Mouse (Mus musculus) adrenal gland, postnatal 10 days (tissue): ENCODE results near the gene Myh1. TPM values are rescaled to one million over a fixed set of nuclear protein-coding genes. Genes with fewer than 3 reads are reported as not detected.

Experiments
- DNase-seq: peaks from one replicate; pipeline ENCODE4 v3.0.0; 2021; ENCODE audit warnings: mixed read lengths
- total RNA-seq, 2 experiments: library from RNA; stranded (reverse); gene quantifications; 2 replicates each; pipeline ENCODE4 v1.2.3; 2021

Myh1 gene
- total RNA-seq, 2 experiments from 2014 or later = 152 to 834 TPM

GRCm38 (mm10) chr11:67229946-67230345 lies 30.1 kb downstream of the Myh1 start:
- DNase-seq = peak; percentile 49

- peak; percentile 78 for DNase-seq
Observed at GRCm38 (mm10) chr11:67235639-67236358, 35.9 kb downstream of the Myh1 start.

DNA sequence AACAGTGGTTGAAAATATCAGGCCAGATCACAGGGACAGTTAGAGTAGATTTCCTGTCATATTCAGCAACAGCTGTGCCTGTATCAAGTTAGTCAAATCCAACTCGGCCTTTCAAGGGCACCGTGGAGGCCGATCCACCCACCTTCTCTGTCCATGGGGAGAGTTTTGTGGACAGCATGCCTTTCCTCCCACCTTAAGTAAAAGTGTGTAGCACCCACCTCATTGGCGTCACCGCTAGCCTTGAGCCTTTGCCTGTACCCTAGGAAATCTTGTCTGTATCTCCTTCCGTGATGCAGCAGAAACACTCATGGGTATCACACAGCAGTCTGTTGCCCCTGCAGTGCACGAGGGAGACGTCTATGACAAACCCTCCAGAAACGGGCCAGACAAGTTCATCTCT lies 36.9 kb downstream of the Myh1 start:
- no peak for DNase-seq

DNA sequence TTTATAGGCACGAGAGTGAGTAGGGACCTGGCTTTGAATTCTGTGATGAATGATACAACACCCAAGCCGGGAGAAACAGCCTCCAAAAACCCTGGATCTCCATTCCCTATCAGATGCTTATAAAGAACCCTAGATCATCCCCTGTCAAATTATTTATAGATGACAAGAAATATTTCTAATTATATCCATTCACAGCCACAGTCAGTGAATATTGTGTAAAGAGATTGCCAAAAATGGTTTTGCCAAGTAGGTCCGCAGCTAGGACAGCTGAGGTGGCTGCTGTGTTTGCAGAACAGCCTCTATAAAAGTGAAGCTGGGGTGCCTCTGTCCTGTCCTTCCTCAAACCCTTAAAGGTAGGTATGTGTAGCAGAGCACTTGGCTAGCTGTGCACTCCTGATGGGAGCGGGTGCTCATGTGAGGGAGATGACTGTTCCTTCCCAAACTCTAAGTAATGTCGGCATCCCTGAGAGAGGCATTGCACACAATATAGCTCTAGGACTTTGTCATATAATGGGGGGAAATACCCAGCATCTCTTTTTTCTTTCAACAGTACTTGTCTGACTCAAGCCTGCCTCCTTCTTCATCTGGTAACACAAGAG lies 37.7 kb downstream of the Myh1 start, which contains the start of gene Myh4:
Gene Myh4 (plus strand): TSS at position 549 of the 599 bp plus-strand sequence.
- DNase-seq = no peak

DNA sequence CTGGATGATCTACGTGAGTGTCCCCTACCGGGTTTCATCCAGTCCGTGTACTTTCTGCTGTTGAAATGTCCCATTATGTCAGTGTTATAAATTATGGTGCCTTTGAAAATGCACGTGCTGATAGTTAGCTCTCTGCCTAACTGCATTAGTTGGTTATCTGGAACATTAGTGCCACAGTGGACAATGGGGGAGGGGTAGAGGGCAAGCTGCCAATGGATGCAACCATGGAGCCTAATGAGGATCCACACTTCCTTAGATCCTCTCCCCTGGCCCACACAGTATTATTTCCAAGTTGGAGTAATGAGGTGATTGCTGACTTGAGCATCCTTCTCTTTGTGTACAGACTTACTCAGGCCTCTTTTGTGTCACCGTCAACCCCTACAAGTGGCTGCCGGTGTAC lies 41.2 kb downstream of the Myh1 start:
- no peak for DNase-seq

DNA sequence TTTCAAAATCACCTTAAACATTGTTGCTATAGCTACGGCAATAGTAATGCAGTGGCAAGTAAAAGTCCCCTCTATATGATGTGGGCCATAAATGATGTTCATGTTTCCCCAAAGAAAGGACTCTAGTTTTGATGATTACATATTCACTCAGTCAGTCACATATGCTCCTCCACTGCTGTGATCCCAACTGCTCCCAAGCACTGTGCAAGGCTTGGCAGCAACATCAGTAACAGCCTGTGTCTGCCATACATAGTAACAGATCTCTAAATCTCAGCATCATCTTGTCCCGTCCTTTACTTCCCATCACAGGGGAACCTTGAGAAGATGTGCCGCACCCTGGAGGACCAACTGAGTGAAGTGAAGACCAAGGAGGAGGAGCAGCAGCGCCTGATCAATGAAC lies 53.8 kb downstream of the Myh1 start:
- DNase-seq = no peak

DNA sequence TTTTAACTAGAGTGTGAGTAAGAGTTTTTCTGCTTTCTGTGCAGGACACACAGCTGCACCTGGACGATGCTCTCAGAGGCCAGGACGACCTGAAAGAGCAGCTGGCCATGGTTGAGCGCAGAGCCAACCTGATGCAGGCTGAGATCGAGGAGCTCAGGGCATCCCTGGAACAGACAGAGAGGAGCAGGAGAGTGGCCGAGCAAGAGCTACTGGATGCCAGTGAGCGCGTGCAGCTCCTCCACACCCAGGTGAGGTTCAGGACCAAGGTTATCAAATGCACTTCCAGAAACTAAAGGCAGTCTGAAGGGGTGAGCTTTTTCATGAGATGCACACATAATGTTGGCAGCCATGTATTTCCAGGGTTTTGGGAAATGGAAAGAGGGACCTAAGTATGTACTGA lies 57.2 kb downstream of the Myh1 start:
- DNase-seq = no peak

DNA sequence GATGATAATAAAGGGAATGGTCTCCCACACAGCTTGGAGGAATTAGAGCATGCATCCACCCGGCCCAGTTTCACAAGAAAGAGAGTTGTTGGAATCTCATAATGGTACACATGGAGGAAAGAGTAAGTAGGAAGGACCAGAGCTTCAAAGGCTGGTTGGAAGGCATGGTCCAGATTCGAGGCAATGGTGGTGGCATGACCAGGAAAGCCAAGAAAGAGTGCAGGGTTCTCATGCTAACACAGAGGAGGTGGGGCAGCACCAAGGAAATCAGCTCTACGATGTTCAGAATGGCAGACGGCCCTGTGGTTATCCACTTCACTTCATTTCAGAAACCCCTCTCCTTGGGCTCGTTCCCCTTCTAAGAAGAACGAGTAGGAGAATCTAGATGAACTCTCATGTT lies 61.1 kb downstream of the Myh1 start:
- DNase-seq = no peak

Other genes starting within 250 kb of the Myh1 start
- not detected for gene Tmem238l, start 243.4 kb upstream of the Myh1 start, total RNA-seq
- 1 to 10 TPM; 5.2 to 6.1 TPM for gene Tmem220, start 174.9 kb upstream of the Myh1 start, total RNA-seq
- gene Adprm, start 147.5 kb upstream of the Myh1 start, total RNA-seq = 10 to 100 TPM; 23.2 to 24.3 TPM
- 10 to 100 TPM; 18.1 to 21.3 TPM for gene Sco1, start 147.4 kb upstream of the Myh1 start, total RNA-seq
- gene Myh3, start 121.8 kb upstream of the Myh1 start, total RNA-seq = 1 to 10 TPM; 2.6 to 3.5 TPM
- 100 to 1,000 TPM in 1 of 2 experiments, 10 to 100 TPM in 1; 42.9 to 267 TPM for gene Myh2, start 29.0 kb upstream of the Myh1 start, total RNA-seq
- 100 to 1,000 TPM in 1 of 2 experiments, 10 to 100 TPM in 1; 28.5 to 148 TPM for gene Myh4, start 38.0 kb downstream of the Myh1 start, total RNA-seq
- gene Myh8, start 77.1 kb downstream of the Myh1 start, total RNA-seq = 100 to 1,000 TPM in 1 of 2 experiments, 10 to 100 TPM in 1; 28.5 to 190 TPM
- under 1 TPM; 0.06 TPM for gene Myh13, start 121.6 kb downstream of the Myh1 start, total RNA-seq